Mouse (Mus musculus): ENCODE results near the gene Slc43a3. TPM values are rescaled to one million over a fixed set of nuclear protein-coding genes. Genes with fewer than 3 reads are reported as not detected.

The Slc43a3 gene
- polyA plus RNA-seq, 1 experiment from 2014 or later: 100 TPM

DNA sequence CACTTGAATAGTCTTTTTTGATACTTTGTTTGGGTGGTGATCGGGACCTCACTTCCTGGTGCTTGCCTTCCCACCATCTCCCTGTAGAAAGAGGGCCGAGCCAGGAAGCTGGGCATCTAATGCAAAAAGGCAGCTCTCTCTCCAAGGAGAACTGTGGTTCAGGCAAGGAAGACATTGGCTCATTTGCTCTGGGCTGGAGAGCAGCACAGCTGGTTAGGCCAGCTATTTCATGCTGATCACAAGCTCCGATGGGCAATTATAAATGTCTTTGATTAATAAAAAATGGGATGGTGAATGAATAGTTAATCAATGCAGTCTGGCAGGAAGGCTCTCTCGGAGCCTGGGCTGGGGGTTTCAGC is 1.8 kb upstream of the Slc43a3 start:
- no peaks in the 10 kb centered on the region for H3K9me3 ChIP-seq (replicated peaks; ENCODE audit: control insufficient read depth, low read length)
- 78% methylated on average over 4 of the region's 4 CpGs for WGBS (ENCODE audit: insufficient replicate concordance)
- H3K4me1 ChIP-seq (ENCODE audit: control insufficient read depth, low read depth, low read length): peaks cover 13% of the 10 kb centered on the region
- no peaks in the 10 kb centered on the region; the same call in 1 of the 2 replicates for H3K27me3 ChIP-seq (ENCODE audit: control insufficient read depth, insufficient read depth, low read depth, low read length)
- peaks cover 3% of the 10 kb centered on the region; the same call in 1 of the 2 replicates for H3K36me3 ChIP-seq (ENCODE audit: control insufficient read depth, insufficient read depth)
- no peak overlapping the region for H3K27ac ChIP-seq (ENCODE audit: low read length)
- no peak overlapping the region for H3K4me2 ChIP-seq (ENCODE audit: low read depth, low read length)
- H3K9ac ChIP-seq (ENCODE audit: low read depth, low read length): no peak overlapping the region
- no peak for ATAC-seq (ENCODE audit: low read depth)
- no peak overlapping the region for H3K4me3 ChIP-seq (ENCODE audit: low read depth, low read length)

DNA sequence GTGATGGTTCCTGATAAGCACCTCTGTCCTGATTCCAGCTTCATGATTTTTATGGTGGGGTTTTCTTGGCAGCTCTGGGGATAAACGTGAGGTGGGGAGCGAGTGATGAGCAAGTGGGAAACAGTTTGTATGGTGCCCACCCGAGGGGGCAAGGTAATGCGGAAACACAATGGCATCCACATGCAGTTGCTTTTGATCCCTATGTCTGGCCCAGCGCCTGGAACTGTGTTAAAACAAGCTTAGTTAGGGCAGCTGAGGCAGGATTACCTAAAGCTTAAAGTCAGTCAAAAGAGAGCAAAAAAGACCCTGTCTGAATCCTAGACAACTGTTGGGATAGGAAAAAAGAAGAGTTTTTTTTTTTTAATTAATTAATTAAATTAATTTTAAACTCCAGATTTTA is 1.3 kb upstream of the Slc43a3 start:
- H3K9ac ChIP-seq (ENCODE audit: low read depth, low read length): no peak overlapping the region
- peaks cover 17% of the 10 kb centered on the region for H3K4me1 ChIP-seq (ENCODE audit: control insufficient read depth, low read depth, low read length)
- WGBS (ENCODE audit: insufficient replicate concordance): 80% methylated on average over 5 of the region's 5 CpGs
- H3K36me3 ChIP-seq (ENCODE audit: control insufficient read depth, insufficient read depth): peaks cover 8% of the 10 kb centered on the region
- no peak overlapping the region for H3K4me3 ChIP-seq (ENCODE audit: low read depth, low read length)
- H3K27me3 ChIP-seq (ENCODE audit: control insufficient read depth, insufficient read depth, low read depth, low read length): no peaks in the 10 kb centered on the region; the same call in 1 of the 2 replicates
- peak overlapping the region; percentile 15; the same call in 1 of the 2 replicates for H3K4me2 ChIP-seq (ENCODE audit: low read depth, low read length)
- no peaks in the 10 kb centered on the region for H3K9me3 ChIP-seq (replicated peaks; ENCODE audit: control insufficient read depth, low read length)
- no peak for ATAC-seq (ENCODE audit: low read depth)
- peak overlapping the region; percentile 46; the same call in 1 of the 2 replicates for H3K27ac ChIP-seq (ENCODE audit: low read length)

DNA sequence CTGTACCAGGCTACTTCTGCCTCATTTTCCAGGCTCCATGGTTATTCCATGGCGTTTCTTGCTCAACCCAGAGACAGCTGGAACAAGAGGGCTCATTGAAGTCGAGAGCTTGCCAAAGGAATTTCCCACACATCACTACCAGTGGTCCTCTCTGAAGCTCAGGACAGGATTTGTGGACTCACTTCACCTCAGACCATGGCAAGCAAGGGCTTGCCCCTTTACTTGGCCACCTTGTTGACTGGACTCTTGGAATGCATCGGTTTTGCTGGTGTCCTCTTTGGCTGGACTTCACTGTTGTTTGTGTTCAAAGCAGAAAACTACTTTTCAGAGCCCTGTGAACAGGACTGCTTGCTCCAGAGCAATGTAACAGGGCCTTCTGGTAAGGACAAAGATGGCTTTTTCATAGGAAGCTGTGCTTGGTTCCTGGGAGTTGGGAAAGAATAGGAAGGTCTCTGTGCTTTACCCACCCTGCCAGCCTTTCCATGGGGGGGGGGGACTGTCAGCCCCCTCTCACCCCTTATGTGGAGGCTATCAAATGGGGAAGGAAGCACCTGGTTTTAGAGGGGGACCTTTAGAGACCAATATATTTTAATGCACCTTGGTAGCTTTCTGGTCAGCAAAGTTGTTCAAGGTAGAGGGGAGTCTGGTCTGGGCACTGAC is 1.2 kb downstream of the Slc43a3 start:
- Histone ChIP-seq H3K27ac (ENCODE audit: low read length) (peak overlapping the region; percentile 99), H3K36me3 (ENCODE audit: control insufficient read depth, insufficient read depth) (peaks cover 32% of the 10 kb centered on the region), H3K4me2 (ENCODE audit: low read depth, low read length) (peak overlapping the region; percentile 75), H3K4me3 (ENCODE audit: low read depth, low read length) (peak overlapping the region; percentile 75), H3K4me1 (ENCODE audit: control insufficient read depth, low read depth, low read length) (peaks cover 37% of the 10 kb centered on the region), H3K27me3 (ENCODE audit: control insufficient read depth, insufficient read depth, low read depth, low read length) (no peaks in the 10 kb centered on the region), H3K9me3 (replicated peaks; ENCODE audit: control insufficient read depth, low read length) (no peaks in the 10 kb centered on the region), H3K9ac (ENCODE audit: low read depth, low read length) (peak overlapping the region; percentile 70)
- WGBS (ENCODE audit: insufficient replicate concordance): 19% methylated on average over 3 of the region's 3 CpGs
- no peak for ATAC-seq (ENCODE audit: low read depth)

DNA sequence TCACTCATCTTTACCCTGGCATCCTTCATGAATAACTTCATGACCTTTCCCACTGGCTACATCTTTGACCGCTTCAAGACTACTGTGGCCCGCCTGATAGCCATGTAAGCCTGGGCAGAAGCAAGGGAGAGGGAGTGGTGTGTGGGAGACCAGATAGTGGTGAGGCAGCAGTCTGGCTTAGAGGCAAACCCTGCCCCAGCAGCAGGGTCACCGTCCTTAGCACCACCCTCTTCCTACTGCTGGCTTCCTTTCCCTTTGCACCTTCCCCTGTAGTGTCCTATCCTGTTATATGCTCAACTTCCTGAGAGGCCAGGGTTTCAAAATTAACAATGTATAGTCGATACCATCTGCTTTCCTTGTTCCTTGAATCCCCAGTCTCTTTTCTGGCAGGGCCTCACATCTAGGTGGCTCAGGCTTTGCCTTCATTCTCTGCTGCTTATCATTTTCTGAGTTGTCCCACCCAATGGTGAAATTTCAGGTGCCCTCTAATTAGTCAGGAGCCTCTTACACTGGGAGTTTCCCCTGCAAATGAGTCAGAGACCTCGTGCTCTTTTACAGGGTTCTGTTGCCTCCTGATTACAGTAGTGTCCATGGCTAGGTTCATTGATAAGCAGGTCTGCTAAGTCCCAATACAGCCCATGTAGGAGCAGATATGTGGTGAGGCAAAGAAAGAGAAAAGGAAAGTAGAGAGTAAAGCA is 2.0 kb downstream of the Slc43a3 start:
- peaks cover 35% of the 10 kb centered on the region for H3K36me3 ChIP-seq (ENCODE audit: control insufficient read depth, insufficient read depth)
- WGBS (ENCODE audit: insufficient replicate concordance): 9% methylated on average over 5 of the region's 5 CpGs
- H3K9me3 ChIP-seq (replicated peaks; ENCODE audit: control insufficient read depth, low read length): no peaks in the 10 kb centered on the region
- H3K4me3 ChIP-seq (ENCODE audit: low read depth, low read length): peak overlapping the region; percentile 75
- peak overlapping the region; percentile 99 for H3K27ac ChIP-seq (ENCODE audit: low read length)
- peak overlapping the region; percentile 70 for H3K9ac ChIP-seq (ENCODE audit: low read depth, low read length)
- H3K4me1 ChIP-seq (ENCODE audit: control insufficient read depth, low read depth, low read length): peaks cover 40% of the 10 kb centered on the region
- ATAC-seq (ENCODE audit: low read depth): peak; percentile 89
- no peaks in the 10 kb centered on the region for H3K27me3 ChIP-seq (ENCODE audit: control insufficient read depth, insufficient read depth, low read depth, low read length)
- H3K4me2 ChIP-seq (ENCODE audit: low read depth, low read length): peak overlapping the region; percentile 75

DNA sequence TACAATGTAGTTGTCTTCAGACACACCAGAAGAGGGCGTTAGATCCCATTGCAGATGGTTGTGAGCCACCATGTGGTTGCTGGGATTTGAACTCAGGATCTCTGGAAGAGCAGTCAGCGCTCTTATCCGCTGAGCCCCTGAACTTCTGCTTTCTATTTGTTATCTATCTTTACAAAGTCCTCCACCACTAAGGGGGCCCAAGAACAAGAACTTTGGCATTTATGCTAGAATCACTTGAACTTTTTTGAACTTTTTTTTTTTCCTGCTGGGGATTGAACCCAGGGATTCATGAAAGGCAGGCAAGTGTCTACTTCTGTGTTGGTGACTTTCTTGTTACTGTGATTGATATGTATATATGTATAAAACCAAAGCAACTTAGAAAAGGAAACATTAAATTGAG is 2.9 kb downstream of the Slc43a3 start:
- peak overlapping the region; percentile 69 for H3K9ac ChIP-seq (ENCODE audit: low read depth, low read length)
- H3K9me3 ChIP-seq (replicated peaks; ENCODE audit: control insufficient read depth, low read length): no peaks in the 10 kb centered on the region
- no peak for ATAC-seq (ENCODE audit: low read depth)
- no peaks in the 10 kb centered on the region for H3K27me3 ChIP-seq (ENCODE audit: control insufficient read depth, insufficient read depth, low read depth, low read length)
- H3K4me1 ChIP-seq (ENCODE audit: control insufficient read depth, low read depth, low read length): peaks cover 48% of the 10 kb centered on the region
- peak overlapping the region; percentile 75 for H3K4me2 ChIP-seq (ENCODE audit: low read depth, low read length)
- H3K4me3 ChIP-seq (ENCODE audit: low read depth, low read length): peak overlapping the region; percentile 75
- 14% methylated on average over 3 of the region's 3 CpGs for WGBS (ENCODE audit: insufficient replicate concordance)
- peaks cover 42% of the 10 kb centered on the region for H3K36me3 ChIP-seq (ENCODE audit: control insufficient read depth, insufficient read depth)
- peak overlapping the region; percentile 99 for H3K27ac ChIP-seq (ENCODE audit: low read length)

DNA sequence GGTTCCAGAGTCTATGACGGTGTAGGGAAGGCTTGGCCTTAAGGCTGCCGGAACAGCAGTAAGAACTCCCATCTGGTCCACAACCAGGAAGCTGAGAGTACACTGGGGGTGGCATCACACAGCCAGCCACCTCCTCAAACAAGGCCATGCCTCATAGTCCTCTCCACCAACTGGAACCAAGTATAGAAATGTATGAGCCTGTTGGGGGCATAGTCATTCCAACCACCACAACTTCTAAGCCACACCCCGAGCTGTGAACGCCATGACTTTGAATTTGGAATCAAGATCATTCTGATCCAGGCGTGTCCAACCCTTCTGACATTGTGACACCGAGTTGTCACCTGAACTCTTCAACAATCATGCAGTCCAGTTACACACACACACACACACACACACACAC is 3.3 kb downstream of the Slc43a3 start:
- peaks cover 46% of the 10 kb centered on the region for H3K36me3 ChIP-seq (ENCODE audit: control insufficient read depth, insufficient read depth)
- no peaks in the 10 kb centered on the region for H3K9me3 ChIP-seq (replicated peaks; ENCODE audit: control insufficient read depth, low read length)
- peak overlapping the region; percentile 75 for H3K4me3 ChIP-seq (ENCODE audit: low read depth, low read length)
- peak overlapping the region; percentile 99 for H3K27ac ChIP-seq (ENCODE audit: low read length)
- H3K27me3 ChIP-seq (ENCODE audit: control insufficient read depth, insufficient read depth, low read depth, low read length): no peaks in the 10 kb centered on the region
- H3K9ac ChIP-seq (ENCODE audit: low read depth, low read length): peak overlapping the region; percentile 69
- no peak for ATAC-seq (ENCODE audit: low read depth)
- peak overlapping the region; percentile 75 for H3K4me2 ChIP-seq (ENCODE audit: low read depth, low read length)
- H3K4me1 ChIP-seq (ENCODE audit: control insufficient read depth, low read depth, low read length): peaks cover 47% of the 10 kb centered on the region
- WGBS (ENCODE audit: insufficient replicate concordance): 55% methylated on average over 6 of the region's 6 CpGs

DNA sequence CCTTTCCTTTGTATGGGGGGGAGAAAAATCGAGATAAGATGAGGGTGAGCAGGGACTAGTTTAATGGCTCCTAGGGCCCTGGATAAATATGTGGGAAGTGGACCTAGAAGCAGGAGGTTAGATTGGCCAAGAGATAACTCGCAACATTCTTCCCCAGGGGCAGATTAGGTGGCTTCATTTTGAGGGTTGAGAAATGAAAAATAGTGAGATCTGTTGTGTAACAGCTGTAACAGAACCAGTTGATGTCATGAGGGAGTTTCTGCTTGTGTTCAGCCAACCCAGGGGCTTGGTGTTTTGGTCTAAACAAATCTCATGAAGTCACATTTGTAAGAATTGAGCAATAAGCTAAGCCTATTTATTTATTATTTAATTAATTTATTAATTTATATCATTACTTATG is 5.0 kb downstream of the Slc43a3 start:
- 57% methylated on average over 2 of the region's 2 CpGs for WGBS (ENCODE audit: insufficient replicate concordance)
- H3K9ac ChIP-seq (ENCODE audit: low read depth, low read length): no peak overlapping the region
- no peak overlapping the region for H3K4me3 ChIP-seq (ENCODE audit: low read depth, low read length)
- H3K27ac ChIP-seq (ENCODE audit: low read length): 0 out of 2 replicates have a peak overlapping the region, but pooled peaks have one; percentile 16
- H3K36me3 ChIP-seq (ENCODE audit: control insufficient read depth, insufficient read depth): peaks cover 62% of the 10 kb centered on the region
- peak overlapping the region; percentile 75; the same call in 1 of the 2 replicates for H3K4me2 ChIP-seq (ENCODE audit: low read depth, low read length)
- peaks cover 55% of the 10 kb centered on the region for H3K4me1 ChIP-seq (ENCODE audit: control insufficient read depth, low read depth, low read length)
- H3K27me3 ChIP-seq (ENCODE audit: control insufficient read depth, insufficient read depth, low read depth, low read length): no peaks in the 10 kb centered on the region
- no peaks in the 10 kb centered on the region for H3K9me3 ChIP-seq (replicated peaks; ENCODE audit: control insufficient read depth, low read length)
- no peak for ATAC-seq (ENCODE audit: low read depth)

DNA sequence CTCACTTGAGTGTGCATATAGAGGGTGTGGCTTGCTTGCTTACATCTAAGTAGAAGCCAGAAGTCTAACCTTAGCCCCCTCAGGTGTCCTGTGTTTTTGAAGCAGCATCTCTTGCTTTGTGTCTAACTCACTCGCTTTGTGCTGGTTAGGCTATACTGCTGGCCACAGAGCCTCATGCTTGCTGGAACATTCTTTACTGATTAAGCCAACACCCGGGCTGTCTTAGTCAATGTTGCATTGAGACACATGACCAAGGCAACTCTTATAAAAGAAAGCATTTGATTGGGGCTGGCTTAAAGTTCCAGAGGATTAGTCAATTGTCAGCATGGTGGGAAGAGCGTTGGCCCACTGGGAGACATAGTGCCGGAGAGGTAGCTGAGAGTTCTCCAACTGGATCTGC is 5.4 kb downstream of the Slc43a3 start:
- ATAC-seq (ENCODE audit: low read depth): no peak
- 0 out of 2 replicates have a peak overlapping the region, but pooled peaks have one; percentile 16 for H3K27ac ChIP-seq (ENCODE audit: low read length)
- 93% methylated on average over 4 of the region's 4 CpGs for WGBS (ENCODE audit: insufficient replicate concordance)
- no peak overlapping the region for H3K4me2 ChIP-seq (ENCODE audit: low read depth, low read length)
- H3K36me3 ChIP-seq (ENCODE audit: control insufficient read depth, insufficient read depth): peaks cover 67% of the 10 kb centered on the region
- no peaks in the 10 kb centered on the region for H3K9me3 ChIP-seq (replicated peaks; ENCODE audit: control insufficient read depth, low read length)
- no peak overlapping the region for H3K9ac ChIP-seq (ENCODE audit: low read depth, low read length)
- no peak overlapping the region for H3K4me3 ChIP-seq (ENCODE audit: low read depth, low read length)
- peaks cover 59% of the 10 kb centered on the region for H3K4me1 ChIP-seq (ENCODE audit: control insufficient read depth, low read depth, low read length)
- no peaks in the 10 kb centered on the region for H3K27me3 ChIP-seq (ENCODE audit: control insufficient read depth, insufficient read depth, low read depth, low read length)

DNA sequence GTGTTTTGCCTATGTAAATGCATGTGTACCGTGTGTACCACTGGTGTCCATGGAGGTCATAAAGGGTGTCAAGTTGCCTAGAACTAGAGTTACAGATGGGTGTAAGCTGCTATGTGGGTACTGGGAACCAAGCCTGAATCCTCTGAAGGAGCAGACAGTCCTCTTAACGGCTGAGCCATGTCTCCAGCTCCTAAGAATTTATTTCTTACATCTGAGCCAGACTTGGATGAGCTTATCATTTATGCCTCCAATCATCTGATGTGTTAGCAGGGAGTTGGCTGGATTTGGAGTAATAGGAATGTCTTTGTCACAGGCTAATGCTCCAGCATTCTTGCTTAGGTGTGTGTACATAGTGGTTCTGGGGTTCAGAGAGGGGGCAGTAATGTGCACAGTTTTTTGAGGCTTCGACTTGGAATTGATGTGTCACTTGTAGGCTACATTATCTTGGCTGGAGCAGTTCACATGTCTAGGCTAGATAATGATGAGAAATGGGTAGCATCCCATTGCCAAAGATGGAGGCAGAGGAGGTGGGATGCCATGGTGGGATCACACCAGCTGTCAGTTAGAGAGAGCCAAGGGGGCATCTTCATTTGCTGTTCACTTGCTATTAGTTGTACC is 10.9 kb downstream of the Slc43a3 start:
- H3K4me3 ChIP-seq (ENCODE audit: low read depth, low read length): no peak overlapping the region
- whole genome bisulfite sequencing (ENCODE audit: insufficient replicate concordance): 71% methylated on average over 3 of the region's 3 CpGs
- no peak overlapping the region for H3K9ac ChIP-seq (ENCODE audit: low read depth, low read length)
- no peak overlapping the region for H3K4me2 ChIP-seq (ENCODE audit: low read depth, low read length)
- peak; percentile 50 for ATAC-seq (ENCODE audit: low read depth)
- no peak overlapping the region for H3K27ac ChIP-seq (ENCODE audit: low read length)
- peaks cover 35% of the 10 kb centered on the region for H3K4me1 ChIP-seq (ENCODE audit: control insufficient read depth, low read depth, low read length)
- H3K27me3 ChIP-seq (ENCODE audit: control insufficient read depth, insufficient read depth, low read depth, low read length): no peaks in the 10 kb centered on the region
- no peaks in the 10 kb centered on the region for H3K9me3 ChIP-seq (replicated peaks; ENCODE audit: control insufficient read depth, low read length)
- H3K36me3 ChIP-seq (ENCODE audit: control insufficient read depth, insufficient read depth): peaks cover 93% of the 10 kb centered on the region

Data from liver, embryonic 16.5 days (tissue).